Mouse (Mus musculus) left cerebral cortex, postnatal 4 days (tissue): ENCODE measurements at regions not wholly inside any gene's neighbourhood (a gene's known extent, or its start where the extent isn't known, plus 50 kb on each side); places are given as distances from the start of the nearest gene placed in this dataset.

ENCODE experiments used
- DNase-seq: peaks from one replicate; pipeline ENCODE4 v3.0.0-alpha.2; 2022
- intact Hi-C: fragments of 180-260 bp; cut with DNase I; formaldehyde crosslinking; loops from one replicate; pipeline ENCODE4 v1.15.1; 2025

GRCm38 (mm10) chr8:80120378-80120965, 62.7 kb upstream of the Hhip start:
- intact Hi-C loops: no loop called here
- DNase-seq: no peak

- intact Hi-C loops: no loop called here
- no peak for DNase-seq
Measured at GRCm38 (mm10) chr8:80117328-80117727, 59.5 kb upstream of the Hhip start.
